Mouse (Mus musculus): ENCODE measurements at regions not wholly inside any gene's neighbourhood (a gene's known extent, or its start where the extent isn't known, plus 50 kb on each side); places are given as distances from the start of the nearest gene placed in this dataset.

GRCm38 (mm10) chr1:57032407-57032806, 54.0 kb upstream of the Satb2 start:
- WGBS: 95% methylated on average over 2 of the region's 2 CpGs

GRCm38 (mm10) chr1:57033244-57033643, 54.8 kb upstream of the Satb2 start:
- Histone ChIP-seq H3K27me3 (replicated peaks) (no peaks in the 10 kb centered on the region), H3K9ac (replicated peaks) (no peak overlapping the region), H3K36me3 (no peaks in the 10 kb centered on the region), H3K4me1 (no peaks in the 10 kb centered on the region), H3K4me3 (replicated peaks) (no peak overlapping the region), H3K4me2 (no peak overlapping the region), H3K9me3 (replicated peaks) (no peaks in the 10 kb centered on the region), H3K27ac (replicated peaks) (no peak overlapping the region)
- 88% methylated on average over 2 of the region's 2 CpGs for WGBS
- ATAC-seq (ENCODE audit: low FRiP score): no peak

More at GRCm38 (mm10) chr1:57032407-57032806, 54.0 kb upstream of the Satb2 start:
- no peak overlapping the region for H3K9ac ChIP-seq (replicated peaks)
- no peak overlapping the region for H3K27ac ChIP-seq (replicated peaks)
- no peak overlapping the region for H3K4me3 ChIP-seq (replicated peaks)
- no peaks in the 10 kb centered on the region for H3K36me3 ChIP-seq
- H3K4me2 ChIP-seq: no peak overlapping the region
- no peak for ATAC-seq (ENCODE audit: low FRiP score)
- H3K9me3 ChIP-seq (replicated peaks): no peaks in the 10 kb centered on the region
- no peaks in the 10 kb centered on the region for H3K4me1 ChIP-seq
- H3K27me3 ChIP-seq (replicated peaks): no peaks in the 10 kb centered on the region

- Histone ChIP-seq H3K27ac (replicated peaks) (no peak overlapping the region), H3K4me3 (replicated peaks) (no peak overlapping the region), H3K9ac (replicated peaks) (no peak overlapping the region), H3K4me2 (no peak overlapping the region), H3K27me3 (replicated peaks) (no peaks in the 10 kb centered on the region), H3K36me3 (no peaks in the 10 kb centered on the region), H3K4me1 (no peaks in the 10 kb centered on the region), H3K9me3 (replicated peaks) (no peaks in the 10 kb centered on the region)
- 85% methylated on average over 6 of the region's 6 CpGs for WGBS
- ATAC-seq (ENCODE audit: low FRiP score): no peak
Observed at GRCm38 (mm10) chr1:57034411-57034810, 56.0 kb upstream of the Satb2 start.

GRCm38 (mm10) chr1:57036382-57036781, 57.9 kb upstream of the Satb2 start:
- no peak for ATAC-seq (ENCODE audit: low FRiP score)

GRCm38 (mm10) chr1:57040201-57040600, 61.8 kb upstream of the Satb2 start:
- H3K36me3 ChIP-seq: no peaks in the 10 kb centered on the region
- H3K9me3 ChIP-seq (replicated peaks): no peaks in the 10 kb centered on the region
- no peak overlapping the region for H3K9ac ChIP-seq (replicated peaks)
- no peaks in the 10 kb centered on the region for H3K27me3 ChIP-seq (replicated peaks)
- H3K27ac ChIP-seq (replicated peaks): no peak overlapping the region
- no peak overlapping the region for H3K4me2 ChIP-seq
- H3K4me3 ChIP-seq (replicated peaks): no peak overlapping the region
- no peaks in the 10 kb centered on the region for H3K4me1 ChIP-seq
- no peak for ATAC-seq (ENCODE audit: low FRiP score)
- 57% methylated on average over 8 of the region's 8 CpGs for WGBS

More at GRCm38 (mm10) chr1:57036382-57036781, 57.9 kb upstream of the Satb2 start:
- Histone ChIP-seq H3K9me3 (replicated peaks) (no peaks in the 10 kb centered on the region), H3K4me2 (no peak overlapping the region), H3K36me3 (no peaks in the 10 kb centered on the region), H3K27ac (replicated peaks) (no peak overlapping the region), H3K27me3 (replicated peaks) (no peaks in the 10 kb centered on the region), H3K4me3 (replicated peaks) (no peak overlapping the region), H3K4me1 (no peaks in the 10 kb centered on the region), H3K9ac (replicated peaks) (no peak overlapping the region)
- WGBS: 79% methylated on average over 3 of the region's 3 CpGs

GRCm38 (mm10) chr1:57041578-57041977, 63.1 kb upstream of the Satb2 start:
- ATAC-seq (ENCODE audit: low FRiP score): no peak

DNA sequence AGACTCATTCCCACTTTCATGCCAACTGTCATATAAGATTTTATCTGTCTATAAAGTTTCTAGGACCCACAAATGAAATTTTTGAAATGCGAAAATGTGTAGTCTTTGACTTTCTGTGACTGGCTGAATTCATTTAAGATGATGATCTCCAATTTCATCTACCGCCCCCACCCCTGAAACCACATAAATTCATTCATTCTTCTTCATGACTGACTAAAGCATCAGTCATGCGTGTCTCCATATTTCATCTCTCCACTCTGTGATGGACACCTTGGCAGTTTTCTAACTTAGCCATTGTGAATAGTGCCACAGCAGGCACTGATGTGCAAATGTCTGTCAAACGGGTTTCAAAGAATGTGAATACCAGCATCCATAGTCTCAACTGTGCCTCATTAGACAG, 75.4 kb upstream of the Satb2 start:
- no peaks in the 10 kb centered on the region for H3K36me3 ChIP-seq
- 87% methylated on average over 4 of the region's 4 CpGs for WGBS
- no peak overlapping the region for H3K4me2 ChIP-seq
- no peak for ATAC-seq (ENCODE audit: low FRiP score)
- no peaks in the 10 kb centered on the region for H3K9me3 ChIP-seq (replicated peaks)
- no peaks in the 10 kb centered on the region for H3K4me1 ChIP-seq
- H3K9ac ChIP-seq (replicated peaks): no peak overlapping the region
- no peak overlapping the region for H3K27ac ChIP-seq (replicated peaks)
- no peaks in the 10 kb centered on the region for H3K27me3 ChIP-seq (replicated peaks)
- no peak overlapping the region for H3K4me3 ChIP-seq (replicated peaks)

More at GRCm38 (mm10) chr1:57041578-57041977, 63.1 kb upstream of the Satb2 start:
- Histone ChIP-seq H3K4me3 (replicated peaks) (no peak overlapping the region), H3K9me3 (replicated peaks) (no peaks in the 10 kb centered on the region), H3K27ac (replicated peaks) (no peak overlapping the region), H3K4me2 (no peak overlapping the region), H3K4me1 (no peaks in the 10 kb centered on the region), H3K27me3 (replicated peaks) (no peaks in the 10 kb centered on the region), H3K36me3 (no peaks in the 10 kb centered on the region), H3K9ac (replicated peaks) (no peak overlapping the region)

DNA sequence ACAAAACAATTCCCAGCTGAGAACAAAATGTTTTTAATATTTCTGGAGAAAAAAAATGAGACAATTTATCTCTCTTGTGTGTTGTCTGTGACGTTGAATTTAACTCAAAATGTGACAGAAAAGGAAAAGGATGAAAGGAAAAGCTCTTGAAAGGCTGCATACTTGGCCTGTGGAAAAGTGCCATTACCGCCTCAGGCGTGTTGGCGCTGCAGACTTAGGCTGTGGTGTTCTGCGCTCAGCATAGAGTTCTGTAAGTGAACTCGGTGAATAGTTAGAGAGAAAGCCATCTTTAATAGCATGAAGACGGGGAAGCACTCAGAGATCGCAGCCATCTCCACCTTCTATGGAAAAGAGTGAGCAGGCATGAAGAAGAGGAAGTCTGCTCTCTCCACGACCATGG, 77.5 kb upstream of the Satb2 start:
- Histone ChIP-seq H3K4me3 (replicated peaks) (no peak overlapping the region), H3K9ac (replicated peaks) (no peak overlapping the region), H3K27me3 (replicated peaks) (no peaks in the 10 kb centered on the region), H3K36me3 (no peaks in the 10 kb centered on the region), H3K27ac (replicated peaks) (no peak overlapping the region), H3K4me2 (no peak overlapping the region), H3K4me1 (no peaks in the 10 kb centered on the region), H3K9me3 (replicated peaks) (no peaks in the 10 kb centered on the region)
- WGBS: 87% methylated on average over 9 of the region's 9 CpGs
- ATAC-seq (ENCODE audit: low FRiP score): no peak

GRCm38 (mm10) chr1:57059216-57059615, 80.8 kb upstream of the Satb2 start:
- H3K9me3 ChIP-seq (replicated peaks): no peaks in the 10 kb centered on the region
- no peak overlapping the region for H3K4me2 ChIP-seq
- no peak overlapping the region for H3K27ac ChIP-seq (replicated peaks)
- 56% methylated on average over 3 of the region's 3 CpGs for WGBS
- H3K4me1 ChIP-seq: no peaks in the 10 kb centered on the region
- no peaks in the 10 kb centered on the region for H3K36me3 ChIP-seq
- H3K9ac ChIP-seq (replicated peaks): no peak overlapping the region
- H3K4me3 ChIP-seq (replicated peaks): no peak overlapping the region
- no peaks in the 10 kb centered on the region for H3K27me3 ChIP-seq (replicated peaks)
- no peak for ATAC-seq (ENCODE audit: low FRiP score)

DNA sequence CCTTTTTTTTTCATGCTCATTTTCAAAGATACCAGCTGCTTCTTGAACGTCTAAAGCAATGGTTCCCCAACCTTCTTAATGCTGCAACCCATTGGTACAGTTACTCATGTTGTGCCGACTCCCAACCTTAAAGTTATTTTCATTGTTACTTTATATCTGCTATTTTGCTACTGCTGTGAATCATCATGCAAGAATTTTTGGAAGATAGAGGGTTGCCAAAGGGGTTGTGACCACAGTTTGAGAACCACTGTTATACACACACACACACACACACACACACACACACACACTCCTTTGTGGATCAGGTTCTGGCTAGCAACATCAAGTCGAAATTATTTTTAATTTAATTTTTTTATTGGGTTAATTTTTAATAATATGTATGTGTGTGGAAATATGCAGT, 96.8 kb upstream of the Satb2 start:
- Histone ChIP-seq H3K4me3 (replicated peaks) (no peak overlapping the region), H3K36me3 (no peaks in the 10 kb centered on the region), H3K4me1 (0 out of 2 replicates have a peak, but pooled peaks cover 3% of the 10 kb centered on the region), H3K4me2 (no peak overlapping the region), H3K9me3 (replicated peaks) (no peaks in the 10 kb centered on the region), H3K27me3 (replicated peaks) (no peaks in the 10 kb centered on the region), H3K9ac (replicated peaks) (no peak overlapping the region), H3K27ac (replicated peaks) (no peak overlapping the region)
- ATAC-seq (ENCODE audit: low FRiP score): no peak
- 82% methylated on average over 3 of the region's 3 CpGs for WGBS

- H3K36me3 ChIP-seq: no peaks in the 10 kb centered on the region
- ATAC-seq (ENCODE audit: low FRiP score): no peak
Observed at GRCm38 (mm10) chr1:57076696-57077095, 98.2 kb upstream of the Satb2 start.

DNA sequence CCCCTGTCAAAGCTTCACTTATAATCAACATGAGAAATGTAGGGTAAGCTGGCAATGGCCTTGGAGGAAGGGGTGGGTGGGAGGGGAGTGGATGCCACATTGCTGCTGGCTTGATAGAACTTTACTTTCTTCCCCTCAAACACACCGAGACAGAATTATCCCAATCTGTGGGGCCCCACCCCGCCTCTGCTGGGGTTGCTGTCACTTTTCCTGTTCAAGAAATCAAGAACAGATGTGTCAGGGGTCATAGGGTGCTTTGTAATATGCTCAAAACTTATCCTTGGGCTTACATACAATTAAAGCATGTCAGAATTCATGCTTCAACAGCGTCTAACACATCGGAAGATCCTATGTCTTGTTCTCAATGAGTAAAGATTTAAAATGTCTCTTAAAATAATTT, 101.9 kb upstream of the Satb2 start:
- Histone ChIP-seq H3K27ac (replicated peaks) (no peak overlapping the region), H3K9me3 (replicated peaks) (no peaks in the 10 kb centered on the region), H3K4me1 (0 out of 2 replicates have a peak, but pooled peaks cover 8% of the 10 kb centered on the region), H3K4me3 (replicated peaks) (no peak overlapping the region), H3K9ac (replicated peaks) (no peak overlapping the region), H3K36me3 (no peaks in the 10 kb centered on the region), H3K4me2 (no peak overlapping the region), H3K27me3 (replicated peaks) (no peaks in the 10 kb centered on the region; the same call in none of the 2 replicates)
- no peak for ATAC-seq (ENCODE audit: low FRiP score)
- WGBS: 78% methylated on average over 4 of the region's 4 CpGs

More at GRCm38 (mm10) chr1:57076696-57077095, 98.2 kb upstream of the Satb2 start:
- no peak overlapping the region for H3K4me2 ChIP-seq
- 77% methylated on average over 8 of the region's 8 CpGs for WGBS
- H3K4me1 ChIP-seq: 0 out of 2 replicates have a peak, but pooled peaks cover 3% of the 10 kb centered on the region
- no peak overlapping the region for H3K27ac ChIP-seq (replicated peaks)
- no peak overlapping the region for H3K9ac ChIP-seq (replicated peaks)
- H3K9me3 ChIP-seq (replicated peaks): no peaks in the 10 kb centered on the region
- no peaks in the 10 kb centered on the region; the same call in 1 of the 2 replicates for H3K27me3 ChIP-seq (replicated peaks)
- no peak overlapping the region for H3K4me3 ChIP-seq (replicated peaks)
